Mouse (Mus musculus): ENCODE measurements around the gene Sult6b2. TPM values are rescaled to one million over a fixed set of nuclear protein-coding genes. Genes with fewer than 3 reads are reported as not detected.

Gene Sult6b2
- total and polyA plus RNA-seq, 2 experiments, result not detected

DNA sequence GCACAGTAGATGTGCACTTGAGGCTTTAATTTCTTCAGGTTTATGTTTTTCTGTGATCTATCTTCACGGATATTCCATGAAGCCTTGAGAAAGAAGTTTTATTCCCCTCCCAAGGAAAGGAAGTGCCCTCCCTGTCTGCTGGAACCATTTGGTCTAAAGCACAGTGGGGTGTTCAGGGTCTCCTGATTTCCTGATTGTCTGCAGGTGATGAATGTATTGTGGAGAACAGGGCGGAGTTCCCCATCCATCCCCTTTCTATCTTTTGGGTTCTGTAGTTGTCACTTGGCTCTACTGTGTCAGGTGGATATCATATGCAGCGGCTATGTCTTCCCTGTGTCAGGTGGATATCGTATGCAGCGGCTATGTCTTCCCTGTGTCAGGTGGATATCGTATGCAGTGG is 62.5 kb downstream of the Sult6b2 start:
- no peaks in the 10 kb centered on the region for H3K36me3 ChIP-seq (ENCODE audit: control insufficient read depth, insufficient read depth, low read length)
- peaks cover 11% of the 10 kb centered on the region for H3K4me1 ChIP-seq (ENCODE audit: control insufficient read depth, insufficient read depth, low read length)
- 92% methylated on average over 6 of the region's 6 CpGs for WGBS
- DNase-seq (ENCODE audit: extremely low read depth, low read depth, low spot score), result no peak
- H3K4me3 ChIP-seq (ENCODE audit: insufficient read depth, low read depth, low read length), result no peak overlapping the region
- H3K27me3 ChIP-seq (ENCODE audit: control insufficient read depth, insufficient read depth, low read length), result no peaks in the 10 kb centered on the region
- H3K9ac ChIP-seq (ENCODE audit: low read depth, low read length), result no peak overlapping the region
- no peak overlapping the region for H3K27ac ChIP-seq (replicated peaks; ENCODE audit: insufficient read depth, low read depth, low read length)
- TF ChIP-seq CTCF (IDR thresholded peaks at IDR 0.05; ENCODE audit: low read depth, low read length) (no peak), POLR2A (IDR thresholded peaks at IDR 0.05; ENCODE audit: extremely low read depth, insufficient read depth, low read length) (no peak)
- H3K79me2 ChIP-seq (ENCODE audit: control insufficient read depth, insufficient read depth, low read length), result no peaks in the 10 kb centered on the region

DNA sequence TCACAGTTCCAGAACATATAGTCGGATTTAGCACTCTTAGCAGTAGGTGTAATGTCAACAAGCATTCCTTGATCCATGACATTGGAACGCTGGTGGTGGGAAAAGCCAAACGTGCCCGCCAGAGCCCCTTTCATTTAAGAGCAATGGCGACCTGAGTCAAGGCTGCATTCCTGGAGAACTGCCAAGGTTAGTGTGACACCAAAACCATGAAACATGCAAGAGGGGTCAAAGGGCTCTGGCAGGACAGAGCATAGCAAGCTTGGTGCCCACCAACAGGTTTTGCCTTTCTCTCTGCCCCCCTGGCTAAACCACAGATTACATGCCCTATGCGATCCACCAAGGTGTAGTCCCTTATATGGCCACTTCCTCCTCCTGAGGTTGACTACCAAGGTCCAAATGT is 65.7 kb downstream of the Sult6b2 start:
- DNase-seq (ENCODE audit: extremely low read depth, low read depth, low spot score), result peak; percentile 78
- 0 out of 2 replicates have a peak overlapping the region, but pooled peaks have one; percentile 39 for H3K9ac ChIP-seq (ENCODE audit: low read depth, low read length)
- H3K27ac ChIP-seq (replicated peaks; ENCODE audit: insufficient read depth, low read depth, low read length), result peak overlapping the region; percentile 68
- H3K4me1 ChIP-seq (ENCODE audit: control insufficient read depth, insufficient read depth, low read length), result peaks cover 11% of the 10 kb centered on the region
- H3K4me3 ChIP-seq (ENCODE audit: insufficient read depth, low read depth, low read length), result no peak overlapping the region
- TF ChIP-seq CTCF (IDR thresholded peaks at IDR 0.05; ENCODE audit: low read depth, low read length) (no peak), POLR2A (IDR thresholded peaks at IDR 0.05; ENCODE audit: extremely low read depth, insufficient read depth, low read length) (no peak)
- WGBS, result 24% methylated on average over 6 of the region's 6 CpGs
- H3K36me3 ChIP-seq (ENCODE audit: control insufficient read depth, insufficient read depth, low read length), result no peaks in the 10 kb centered on the region
- H3K79me2 ChIP-seq (ENCODE audit: control insufficient read depth, insufficient read depth, low read length), result no peaks in the 10 kb centered on the region
- H3K27me3 ChIP-seq (ENCODE audit: control insufficient read depth, insufficient read depth, low read length), result no peaks in the 10 kb centered on the region

DNA sequence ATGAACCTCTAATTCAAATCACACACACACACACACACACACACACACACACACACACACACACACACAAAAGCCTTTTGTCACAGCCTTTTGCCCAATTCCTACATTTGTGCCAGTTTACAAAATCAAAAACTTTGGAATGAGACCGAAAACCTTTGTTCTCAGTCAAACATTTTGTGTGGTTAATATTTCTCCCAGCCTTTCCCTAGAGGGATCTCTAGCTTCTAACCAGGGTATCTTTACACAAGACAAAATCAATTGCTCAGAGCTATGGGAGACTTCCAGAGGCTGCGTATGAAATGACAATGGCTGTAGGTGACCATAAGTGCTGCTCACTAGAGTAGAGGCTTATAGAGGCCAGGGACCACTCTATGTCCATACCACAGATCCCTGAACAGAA is 66.1 kb downstream of the Sult6b2 start:
- peaks cover 11% of the 10 kb centered on the region for H3K4me1 ChIP-seq (ENCODE audit: control insufficient read depth, insufficient read depth, low read length)
- H3K4me3 ChIP-seq (ENCODE audit: insufficient read depth, low read depth, low read length), result no peak overlapping the region
- TF ChIP-seq POLR2A (IDR thresholded peaks at IDR 0.05; ENCODE audit: extremely low read depth, insufficient read depth, low read length) (no peak), CTCF (IDR thresholded peaks at IDR 0.05; ENCODE audit: low read depth, low read length) (no peak)
- H3K36me3 ChIP-seq (ENCODE audit: control insufficient read depth, insufficient read depth, low read length), result no peaks in the 10 kb centered on the region
- no peaks in the 10 kb centered on the region for H3K79me2 ChIP-seq (ENCODE audit: control insufficient read depth, insufficient read depth, low read length)
- peak; percentile 98 for DNase-seq (ENCODE audit: extremely low read depth, low read depth, low spot score)
- peak overlapping the region; percentile 71 for H3K27ac ChIP-seq (replicated peaks; ENCODE audit: insufficient read depth, low read depth, low read length)
- 0 out of 2 replicates have a peak overlapping the region, but pooled peaks have one; percentile 39 for H3K9ac ChIP-seq (ENCODE audit: low read depth, low read length)
- H3K27me3 ChIP-seq (ENCODE audit: control insufficient read depth, insufficient read depth, low read length), result no peaks in the 10 kb centered on the region
- WGBS, result 25% methylated on average over 2 of the region's 2 CpGs

DNA sequence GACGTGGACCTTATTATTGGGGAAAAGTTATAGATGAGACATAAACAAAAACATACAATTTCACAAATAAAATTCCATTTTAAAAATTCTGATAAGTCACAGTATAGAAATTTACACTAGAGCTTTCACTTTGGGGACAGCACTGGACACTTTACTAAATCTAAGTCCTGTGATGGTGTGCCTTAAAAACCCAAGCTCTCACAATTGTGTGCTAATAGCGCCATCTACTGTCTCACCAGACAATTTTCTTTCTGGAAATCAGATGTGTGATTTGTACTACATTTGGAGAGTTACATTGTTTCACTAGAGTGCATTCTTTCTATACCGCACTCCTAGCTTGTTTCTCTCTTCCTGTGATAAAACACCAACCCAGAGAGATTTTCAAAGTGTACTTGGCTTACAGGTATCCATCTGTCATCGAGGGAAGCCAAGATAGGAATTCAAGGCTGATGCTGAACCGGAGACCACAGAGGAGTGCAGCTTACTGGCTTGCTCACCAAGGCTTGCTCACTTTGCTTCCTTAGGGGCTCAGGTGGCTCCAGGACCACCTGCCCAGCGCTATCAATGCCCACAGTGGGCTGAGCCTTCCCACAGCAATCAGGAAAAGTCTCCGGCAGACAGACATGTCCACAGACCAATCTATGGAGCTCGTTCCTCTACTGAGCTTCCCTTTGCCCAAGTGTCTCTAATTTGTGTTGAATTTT is 68.8 kb downstream of the Sult6b2 start:
- H3K27me3 ChIP-seq (ENCODE audit: control insufficient read depth, insufficient read depth, low read length), result no peaks in the 10 kb centered on the region
- H3K4me1 ChIP-seq (ENCODE audit: control insufficient read depth, insufficient read depth, low read length), result peaks cover 11% of the 10 kb centered on the region
- WGBS, result 47% methylated on average over 8 of the region's 8 CpGs
- no peak overlapping the region for H3K4me3 ChIP-seq (ENCODE audit: insufficient read depth, low read depth, low read length)
- no peak for TF ChIP-seq POLR2A (IDR thresholded peaks at IDR 0.05; ENCODE audit: extremely low read depth, insufficient read depth, low read length)
- TF ChIP-seq CTCF (IDR thresholded peaks at IDR 0.05; ENCODE audit: low read depth, low read length), result peak; percentile 66
- no peak overlapping the region for H3K27ac ChIP-seq (replicated peaks; ENCODE audit: insufficient read depth, low read depth, low read length)
- DNase-seq (ENCODE audit: extremely low read depth, low read depth, low spot score), result peak; percentile 67
- no peaks in the 10 kb centered on the region for H3K36me3 ChIP-seq (ENCODE audit: control insufficient read depth, insufficient read depth, low read length)
- no peak overlapping the region for H3K9ac ChIP-seq (ENCODE audit: low read depth, low read length)
- H3K79me2 ChIP-seq (ENCODE audit: control insufficient read depth, insufficient read depth, low read length), result no peaks in the 10 kb centered on the region

Other genes starting within 250 kb of the Sult6b2 start
- 4.2 and 6.9 TPM in 2 replicates for gene Kcnj8, start 232.9 kb downstream of the Sult6b2 start, total RNA-seq (2014; rRNA removed)
- 1.8 and 3.0 TPM in 2 replicates for gene Kcnj8, start 232.9 kb downstream of the Sult6b2 start, polyA plus RNA-seq (2012; rRNA removed)
- 12.3 and 17.3 TPM in 2 replicates for gene Abcc9, start 102.2 kb downstream of the Sult6b2 start, total RNA-seq (2014; rRNA removed)
- gene Abcc9, start 102.2 kb downstream of the Sult6b2 start, polyA plus RNA-seq (2012; rRNA removed), result 2.3 and 3.3 TPM in 2 replicates
- gene Cmas, start 47.8 kb downstream of the Sult6b2 start, total RNA-seq (2014; rRNA removed), result 36.8 and 40.1 TPM in 2 replicates
- 14.1 and 17.7 TPM in 2 replicates for gene Cmas, start 47.8 kb downstream of the Sult6b2 start, polyA plus RNA-seq (2012; rRNA removed)
- gene St8sia1, start 159.9 kb upstream of the Sult6b2 start, total RNA-seq (2014; rRNA removed), result under 0.01 TPM in 2 replicates
- gene St8sia1, start 159.9 kb upstream of the Sult6b2 start, polyA plus RNA-seq (2012; rRNA removed), result 0.01 and 0.02 TPM in 2 replicates

Data from liver, adult 2 months (tissue).